Mouse (Mus musculus) hindbrain, embryonic 15.5 days (tissue): ENCODE results near the gene Acat1. TPM values are rescaled to one million over a fixed set of nuclear protein-coding genes. Genes with fewer than 3 reads are reported as not detected.

ENCODE experiments used
- polyA plus RNA-seq: library from polyadenylated mRNA; unstranded; fragments of >200 nt; fragmentation: Nextera tagmentation; extraction: Ambion mirVana; gene quantifications from 2 replicates; pipeline ENCODE4 v1.2.1, GENCODE M21; 2015

Acat1 gene
- polyA plus RNA-seq, 1 experiment from 2014 or later: 163 TPM

Other genes with a start within 250 kb of the Acat1 start
- 6.8 and 7.9 TPM in 2 replicates for gene Kdelc2, start 226.4 kb downstream of the Acat1 start, polyA plus RNA-seq
- 0.29 and 0.55 TPM in 2 replicates for gene 4930550C14Rik, start 208.1 kb downstream of the Acat1 start, polyA plus RNA-seq
- gene Atm, start 73.6 kb downstream of the Acat1 start, polyA plus RNA-seq: 7.7 and 10.5 TPM in 2 replicates
- 10.8 and 10.9 TPM in 2 replicates for gene Npat, start 73.3 kb downstream of the Acat1 start, polyA plus RNA-seq
- gene Cul5, start 59.6 kb upstream of the Acat1 start, polyA plus RNA-seq: 36.7 and 38.8 TPM in 2 replicates
- gene Rab39, start 95.8 kb upstream of the Acat1 start, polyA plus RNA-seq: 3.2 and 3.3 TPM in 2 replicates
- 16.7 and 18.0 TPM in 2 replicates for gene Slc35f2, start 161.2 kb upstream of the Acat1 start, polyA plus RNA-seq
- gene Sln, start 239.8 kb upstream of the Acat1 start, polyA plus RNA-seq: 0.14 and 0.20 TPM in 2 replicates